Mouse (Mus musculus) layer of hippocampus, adult 6 months (tissue): ENCODE results near the gene Cts3. TPM values are rescaled to one million over a fixed set of nuclear protein-coding genes. Genes with fewer than 3 reads are reported as not detected.

Experiments used
- long read RNA-seq, 2 experiments: library from polyadenylated mRNA; unstranded; transcript quantifications; one replicate each; pipeline ENCODE4 v2.0.0; 2019 to 2020
- polyA plus RNA-seq: library from polyadenylated mRNA; unstranded; fragments of <200 nt; fragmentation: Nextera tagmentation; gene quantifications from 2 replicates; pipeline ENCODE4 v1.2.3, GENCODE M21; 2021

Gene Cts3
- not detected in 2 replicates for polyA plus RNA-seq
- long read RNA-seq, experiment 1: 0 reads
- long read RNA-seq, experiment 2: 0 reads

GRCm38 (mm10) chr13:61570027-61570426, at the start of gene Cts3:
Gene Cts3, minus strand, starts transcription at chr13:61570127.

GRCm38 (mm10) chr13:61568074-61568473, 1.9 kb downstream of the Cts3 start, which contains the start of gene Gm49352:
Gene Gm49352, minus strand, starts transcription at chr13:61568174.

GRCm38 (mm10) chr13:61541631-61542030, 28.3 kb downstream of the Cts3 start, which contains the start of gene Ctsm:
Gene Ctsm, minus strand, starts transcription at chr13:61541839.

Other genes with a start within 250 kb of the Cts3 start
- not detected in 2 replicates for gene Cts7, start 211.9 kb downstream of the Cts3 start, polyA plus RNA-seq
- not detected in 2 replicates for gene Ctsm, start 28.3 kb downstream of the Cts3 start, polyA plus RNA-seq
- gene Gm49352, start 2.0 kb downstream of the Cts3 start, polyA plus RNA-seq: not detected in 2 replicates